Mouse (Mus musculus): ENCODE data around the gene Ppm1n. TPM values are rescaled to one million over a fixed set of nuclear protein-coding genes. Genes with fewer than 3 reads are reported as not detected.
A peak's percentile ranks its signal among the peaks of the same experiment; 100 is the strongest.

Ppm1n gene
- polyA plus RNA-seq, 1 experiment from 2014 or later: 0.12 TPM

DNA sequence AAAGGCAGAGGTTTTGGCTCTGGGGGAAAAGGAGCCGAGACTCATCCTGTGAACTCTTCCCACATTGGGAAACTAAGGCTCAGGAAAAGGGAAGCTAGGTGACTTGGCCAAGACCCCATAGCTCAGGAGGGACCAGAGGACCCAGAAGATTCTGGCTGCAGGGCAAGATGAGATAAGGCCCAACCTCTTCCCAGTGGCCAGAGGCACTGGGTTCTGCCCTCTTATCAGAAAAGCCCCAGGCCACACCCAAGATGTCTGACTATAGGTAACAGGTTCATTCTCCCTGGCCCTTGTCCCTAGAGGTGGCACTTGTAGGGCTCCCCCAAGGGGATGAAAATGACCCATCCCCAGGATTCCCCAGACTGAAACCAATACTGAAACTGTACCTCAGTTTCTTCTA lies 33.0 kb downstream of the Ppm1n start:
- no peaks in the 10 kb centered on the region for H3K27me3 ChIP-seq (replicated peaks; ENCODE audit: control insufficient read depth, insufficient read depth, low read length)
- no peak overlapping the region for H3K4me3 ChIP-seq (ENCODE audit: low read depth, low read length)
- TF ChIP-seq CTCF (IDR thresholded peaks at IDR 0.05; ENCODE audit: low read depth): no peak
- peaks cover 16% of the 10 kb centered on the region; the same call in 1 of the 2 replicates for H3K36me3 ChIP-seq (ENCODE audit: control insufficient read depth, insufficient read depth)
- no peak overlapping the region for H3K27ac ChIP-seq (ENCODE audit: low read depth, low read length)
- H3K9ac ChIP-seq (ENCODE audit: low read depth, low read length): no peak overlapping the region
- H3K9me3 ChIP-seq (ENCODE audit: control insufficient read depth): no peaks in the 10 kb centered on the region
- peaks cover 6% of the 10 kb centered on the region; the same call in 1 of the 2 replicates for H3K4me1 ChIP-seq (replicated peaks; ENCODE audit: control insufficient read depth, insufficient read depth, low read length)
- H3K4me2 ChIP-seq (replicated peaks; ENCODE audit: low read depth): no peak overlapping the region
- WGBS: 100% methylated on average over 1 of the region's 1 CpGs
- no peak for ATAC-seq

GRCm38 (mm10) chr7:19245083-19245482 lies 34.8 kb downstream of the Ppm1n start:
- no peak overlapping the region for H3K9ac ChIP-seq (ENCODE audit: low read depth, low read length)
- H3K27ac ChIP-seq (ENCODE audit: low read depth, low read length): no peak overlapping the region
- no peak overlapping the region for H3K4me2 ChIP-seq (replicated peaks; ENCODE audit: low read depth)
- no peaks in the 10 kb centered on the region for H3K27me3 ChIP-seq (replicated peaks; ENCODE audit: control insufficient read depth, insufficient read depth, low read length)
- no peaks in the 10 kb centered on the region for H3K9me3 ChIP-seq (ENCODE audit: control insufficient read depth)
- no peak for TF ChIP-seq CTCF (IDR thresholded peaks at IDR 0.05; ENCODE audit: low read depth)
- peaks cover 16% of the 10 kb centered on the region; the same call in 1 of the 2 replicates for H3K36me3 ChIP-seq (ENCODE audit: control insufficient read depth, insufficient read depth)
- ATAC-seq: no peak
- peaks cover 6% of the 10 kb centered on the region; the same call in 1 of the 2 replicates for H3K4me1 ChIP-seq (replicated peaks; ENCODE audit: control insufficient read depth, insufficient read depth, low read length)
- no peak overlapping the region for H3K4me3 ChIP-seq (ENCODE audit: low read depth, low read length)
- 91% methylated on average over 3 of the region's 3 CpGs for WGBS

GRCm38 (mm10) chr7:19243858-19244257 lies 36.0 kb downstream of the Ppm1n start:
- 65% methylated on average over 5 of the region's 5 CpGs for WGBS
- no peak overlapping the region for H3K4me2 ChIP-seq (replicated peaks; ENCODE audit: low read depth)

GRCm38 (mm10) chr7:19242005-19242404 lies 37.9 kb downstream of the Ppm1n start:
- Histone ChIP-seq H3K9ac (ENCODE audit: low read depth, low read length) (no peak overlapping the region), H3K9me3 (ENCODE audit: control insufficient read depth) (no peaks in the 10 kb centered on the region), H3K4me1 (replicated peaks; ENCODE audit: control insufficient read depth, insufficient read depth, low read length) (peaks cover 8% of the 10 kb centered on the region; the same call in 1 of the 2 replicates), H3K27ac (ENCODE audit: low read depth, low read length) (no peak overlapping the region), H3K36me3 (ENCODE audit: control insufficient read depth, insufficient read depth) (peaks cover 16% of the 10 kb centered on the region; the same call in 1 of the 2 replicates), H3K27me3 (replicated peaks; ENCODE audit: control insufficient read depth, insufficient read depth, low read length) (no peaks in the 10 kb centered on the region), H3K4me3 (ENCODE audit: low read depth, low read length) (no peak overlapping the region), H3K4me2 (replicated peaks; ENCODE audit: low read depth) (no peak overlapping the region)
- WGBS: 72% methylated on average over 1 of the region's 1 CpGs
- ATAC-seq: no peak
- TF ChIP-seq CTCF (IDR thresholded peaks at IDR 0.05; ENCODE audit: low read depth): no peak

More at GRCm38 (mm10) chr7:19243858-19244257, 36.0 kb downstream of the Ppm1n start:
- no peak overlapping the region for H3K27ac ChIP-seq (ENCODE audit: low read depth, low read length)
- no peak overlapping the region for H3K9ac ChIP-seq (ENCODE audit: low read depth, low read length)
- no peak for TF ChIP-seq CTCF (IDR thresholded peaks at IDR 0.05; ENCODE audit: low read depth)
- H3K9me3 ChIP-seq (ENCODE audit: control insufficient read depth): no peaks in the 10 kb centered on the region
- peaks cover 16% of the 10 kb centered on the region; the same call in 1 of the 2 replicates for H3K36me3 ChIP-seq (ENCODE audit: control insufficient read depth, insufficient read depth)
- ATAC-seq: no peak
- no peak overlapping the region for H3K4me3 ChIP-seq (ENCODE audit: low read depth, low read length)
- peaks cover 6% of the 10 kb centered on the region; the same call in 1 of the 2 replicates for H3K4me1 ChIP-seq (replicated peaks; ENCODE audit: control insufficient read depth, insufficient read depth, low read length)
- no peaks in the 10 kb centered on the region for H3K27me3 ChIP-seq (replicated peaks; ENCODE audit: control insufficient read depth, insufficient read depth, low read length)

DNA sequence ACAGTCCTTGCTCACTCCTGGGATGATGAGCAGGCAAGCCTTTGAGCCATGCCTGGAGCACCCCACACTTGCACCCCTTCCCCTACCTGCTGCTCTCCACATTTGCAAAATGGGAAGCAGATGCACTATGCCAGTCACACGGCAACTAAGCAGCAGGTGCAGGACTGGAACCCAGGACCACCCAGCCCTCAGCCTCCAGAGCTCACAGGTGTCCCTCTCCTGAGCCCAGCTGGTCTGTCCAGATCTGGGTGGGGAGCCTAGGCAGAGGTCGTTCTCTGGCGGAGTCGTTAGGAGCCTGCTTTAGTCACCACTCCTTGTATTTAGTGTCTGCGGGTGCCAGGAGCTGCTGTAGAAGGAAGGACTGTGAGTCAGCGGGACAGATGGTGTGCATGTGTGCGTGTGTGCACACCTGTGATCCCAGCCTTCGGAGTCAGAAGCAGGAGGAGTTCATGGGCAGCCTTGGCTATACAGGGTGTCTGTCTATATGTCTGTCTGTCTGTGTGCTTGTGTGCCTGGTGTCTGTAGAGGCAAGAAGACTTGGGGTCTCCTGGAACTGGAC lies 38.9 kb downstream of the Ppm1n start:
- Histone ChIP-seq H3K9ac (ENCODE audit: low read depth, low read length) (no peak overlapping the region), H3K4me3 (ENCODE audit: low read depth, low read length) (no peak overlapping the region), H3K9me3 (ENCODE audit: control insufficient read depth) (no peaks in the 10 kb centered on the region), H3K36me3 (ENCODE audit: control insufficient read depth, insufficient read depth) (peaks cover 13% of the 10 kb centered on the region; the same call in 1 of the 2 replicates), H3K27ac (ENCODE audit: low read depth, low read length) (peak overlapping the region; percentile 11; the same call in 1 of the 2 replicates), H3K4me2 (replicated peaks; ENCODE audit: low read depth) (no peak overlapping the region), H3K4me1 (replicated peaks; ENCODE audit: control insufficient read depth, insufficient read depth, low read length) (peaks cover 9% of the 10 kb centered on the region; the same call in 1 of the 2 replicates), H3K27me3 (replicated peaks; ENCODE audit: control insufficient read depth, insufficient read depth, low read length) (no peaks in the 10 kb centered on the region)
- no peak for TF ChIP-seq CTCF (IDR thresholded peaks at IDR 0.05; ENCODE audit: low read depth)
- peak; percentile 38 for ATAC-seq
- whole genome bisulfite sequencing: 66% methylated on average over 8 of the region's 8 CpGs

- no peak overlapping the region for H3K27ac ChIP-seq (ENCODE audit: low read depth, low read length)
- H3K36me3 ChIP-seq (ENCODE audit: control insufficient read depth, insufficient read depth): peaks cover 3% of the 10 kb centered on the region; the same call in 1 of the 2 replicates
- ATAC-seq: no peak
- WGBS: 32% methylated on average over 4 of the region's 4 CpGs
- TF ChIP-seq CTCF (IDR thresholded peaks at IDR 0.05; ENCODE audit: low read depth): no peak
- no peak overlapping the region for H3K4me3 ChIP-seq (ENCODE audit: low read depth, low read length)
- peak overlapping the region; percentile 14; the same call in 1 of the 2 replicates for H3K4me2 ChIP-seq (replicated peaks; ENCODE audit: low read depth)
- no peaks in the 10 kb centered on the region for H3K27me3 ChIP-seq (replicated peaks; ENCODE audit: control insufficient read depth, insufficient read depth, low read length)
- H3K9ac ChIP-seq (ENCODE audit: low read depth, low read length): no peak overlapping the region
- no peaks in the 10 kb centered on the region for H3K9me3 ChIP-seq (ENCODE audit: control insufficient read depth)
- H3K4me1 ChIP-seq (replicated peaks; ENCODE audit: control insufficient read depth, insufficient read depth, low read length): peaks cover 16% of the 10 kb centered on the region; the same call in 1 of the 2 replicates
These were observed 39.9 kb downstream of the Ppm1n start for GRCm38 (mm10) chr7:19239986-19240385.

All from intestine, postnatal 0 days (tissue).